Mouse (Mus musculus): ENCODE measurements at regions not wholly inside any gene's neighbourhood (a gene's known extent, or its start where the extent isn't known, plus 50 kb on each side); places are given as distances from the start of the nearest gene placed in this dataset.

DNA sequence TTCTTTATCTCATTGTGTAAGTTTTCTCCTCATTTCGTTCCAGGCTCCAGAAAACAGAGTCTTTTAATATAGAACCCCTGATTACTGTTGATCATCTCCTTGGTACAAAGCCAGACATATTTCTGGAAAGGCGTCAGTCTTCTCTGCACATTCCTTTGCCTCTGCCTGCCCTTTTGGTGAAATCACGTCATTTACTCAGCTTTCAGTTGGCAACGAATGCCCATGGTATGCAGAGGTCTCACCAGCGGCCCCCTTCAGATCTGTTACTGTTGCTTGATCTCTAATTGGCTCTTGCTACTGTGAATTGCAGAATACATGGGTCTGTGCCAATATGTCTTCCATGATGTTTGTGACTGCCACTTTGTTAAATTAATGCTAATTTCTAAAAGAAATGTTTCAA is 412.0 kb upstream of the Pitx2 start:
- no peak for DNase-seq (ENCODE audit: low spot score)

DNA sequence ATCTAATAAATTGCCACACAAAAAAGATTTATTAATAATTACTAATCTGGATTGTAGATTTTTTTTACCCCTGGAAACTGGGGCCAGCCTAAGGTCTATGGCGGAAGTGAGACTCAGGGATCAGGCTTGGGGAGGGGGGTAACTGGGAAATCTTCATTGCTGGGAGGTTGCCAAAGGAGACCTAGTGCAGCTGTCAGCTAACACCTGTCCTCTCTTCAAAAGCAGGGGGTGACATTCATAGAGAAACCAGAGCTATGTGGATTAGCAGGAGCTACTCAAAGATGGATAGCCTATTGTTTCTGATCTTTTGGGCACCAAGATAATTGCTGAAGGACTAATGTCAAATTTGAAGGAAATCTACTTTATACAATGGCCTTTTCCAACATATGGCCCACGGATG is 403.7 kb upstream of the Pitx2 start:
- DNase-seq (ENCODE audit: low spot score): no peak

DNA sequence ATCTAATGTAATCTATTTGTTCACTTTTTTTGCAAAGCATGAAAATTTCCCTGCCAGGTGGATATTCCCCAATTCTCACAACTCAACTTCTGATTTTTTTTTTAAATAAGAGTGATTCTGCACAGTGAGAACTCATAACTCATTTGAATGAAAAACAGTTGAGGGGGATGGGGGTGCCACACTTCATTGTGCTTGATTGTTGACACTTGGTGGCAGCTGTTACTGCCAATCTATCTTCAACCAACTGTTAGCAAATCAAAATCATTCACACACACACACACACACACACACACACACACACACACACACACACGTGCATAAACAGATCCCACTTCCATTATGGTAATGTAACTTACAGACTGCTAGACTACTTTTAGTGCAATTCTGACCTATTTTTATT is 401.8 kb upstream of the Pitx2 start:
- DNase-seq (ENCODE audit: low spot score): no peak

DNA sequence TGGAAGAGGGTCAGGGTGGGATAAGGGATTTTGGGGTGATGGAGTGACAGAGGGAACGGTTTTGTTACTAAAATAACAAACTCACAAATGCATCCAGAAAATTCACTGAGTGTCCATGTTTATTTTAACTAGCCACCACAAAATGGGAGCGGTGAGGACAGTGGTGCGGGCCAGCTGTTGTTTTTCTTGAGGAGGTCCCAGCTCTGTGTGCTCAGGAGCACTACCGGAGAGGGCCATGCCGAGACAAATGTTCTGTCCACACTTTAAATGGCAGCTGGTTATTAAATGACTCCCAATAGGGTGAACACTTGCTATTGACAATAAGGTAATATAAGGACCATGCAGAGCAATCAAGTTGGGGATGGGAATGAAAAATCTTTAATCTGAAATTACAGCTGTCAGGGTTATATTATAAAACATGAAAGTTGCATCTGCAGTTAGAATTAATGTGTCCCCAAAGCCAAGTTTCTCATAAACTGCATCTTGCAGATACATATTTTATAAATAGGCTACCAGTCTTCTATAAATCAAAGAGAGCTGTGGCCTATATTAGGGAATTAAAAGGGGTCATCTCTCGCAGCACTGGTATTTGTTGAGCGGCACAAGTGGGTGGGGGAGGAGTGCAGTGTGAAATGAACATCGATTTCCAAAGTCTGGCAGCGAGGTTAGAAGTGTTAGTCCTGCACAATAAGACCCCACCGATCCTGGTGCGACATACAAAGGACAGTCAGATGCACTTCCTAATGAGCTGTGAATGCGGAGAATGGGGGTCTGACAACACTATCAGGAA is 370.1 kb upstream of the Pitx2 start:
- DNase-seq (ENCODE audit: low spot score): no peak

DNA sequence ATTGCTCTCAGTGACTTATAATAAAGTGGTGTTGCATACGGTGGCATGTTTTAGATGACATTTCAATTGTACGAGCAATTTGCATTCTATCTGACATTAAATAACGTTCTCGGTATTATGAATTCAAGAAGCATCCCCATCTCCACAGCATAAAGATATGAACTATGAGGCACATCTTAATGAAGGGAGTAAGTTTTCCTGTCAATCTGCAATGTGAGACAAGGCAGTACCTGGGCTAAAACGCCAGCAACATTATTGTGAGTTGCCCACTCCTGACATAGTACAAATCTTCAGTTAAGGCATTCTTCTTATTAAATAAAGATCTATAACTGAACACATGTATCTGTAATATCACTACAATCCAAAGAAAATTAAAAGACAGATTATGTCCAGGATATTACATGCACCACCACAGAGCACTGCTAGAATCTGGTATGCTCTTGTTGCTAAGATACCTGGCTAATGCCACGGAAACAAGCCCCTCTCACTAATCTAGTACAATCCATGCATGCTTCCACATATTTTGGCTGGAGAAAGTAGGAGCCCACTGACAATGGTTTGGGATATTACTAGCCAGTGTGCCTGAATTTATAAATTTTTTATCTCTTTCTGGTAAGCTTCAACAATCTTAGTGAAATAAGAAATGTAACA is 349.2 kb upstream of the Pitx2 start:
- DNase-seq (ENCODE audit: low spot score): no peak

DNA sequence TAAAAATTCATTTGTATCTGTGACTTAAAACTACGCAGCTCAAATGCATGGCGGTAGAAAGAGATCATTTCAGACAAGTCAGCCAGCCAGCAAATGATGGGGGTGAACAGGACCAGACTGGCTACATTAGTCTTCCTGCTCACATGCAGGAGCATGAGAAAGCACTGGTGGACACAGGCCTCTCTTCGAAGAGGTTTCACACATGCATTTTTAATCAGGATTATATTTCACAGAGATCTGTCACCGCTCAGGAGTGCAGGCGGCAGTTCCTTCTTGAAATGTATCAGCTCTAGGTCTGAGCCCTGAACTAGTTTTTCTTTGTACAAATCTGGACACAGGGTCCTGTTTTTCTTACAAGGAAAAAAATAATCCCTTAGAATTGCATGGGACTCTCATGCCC is 343.2 kb upstream of the Pitx2 start:
- DNase-seq (ENCODE audit: low spot score): no peak

DNA sequence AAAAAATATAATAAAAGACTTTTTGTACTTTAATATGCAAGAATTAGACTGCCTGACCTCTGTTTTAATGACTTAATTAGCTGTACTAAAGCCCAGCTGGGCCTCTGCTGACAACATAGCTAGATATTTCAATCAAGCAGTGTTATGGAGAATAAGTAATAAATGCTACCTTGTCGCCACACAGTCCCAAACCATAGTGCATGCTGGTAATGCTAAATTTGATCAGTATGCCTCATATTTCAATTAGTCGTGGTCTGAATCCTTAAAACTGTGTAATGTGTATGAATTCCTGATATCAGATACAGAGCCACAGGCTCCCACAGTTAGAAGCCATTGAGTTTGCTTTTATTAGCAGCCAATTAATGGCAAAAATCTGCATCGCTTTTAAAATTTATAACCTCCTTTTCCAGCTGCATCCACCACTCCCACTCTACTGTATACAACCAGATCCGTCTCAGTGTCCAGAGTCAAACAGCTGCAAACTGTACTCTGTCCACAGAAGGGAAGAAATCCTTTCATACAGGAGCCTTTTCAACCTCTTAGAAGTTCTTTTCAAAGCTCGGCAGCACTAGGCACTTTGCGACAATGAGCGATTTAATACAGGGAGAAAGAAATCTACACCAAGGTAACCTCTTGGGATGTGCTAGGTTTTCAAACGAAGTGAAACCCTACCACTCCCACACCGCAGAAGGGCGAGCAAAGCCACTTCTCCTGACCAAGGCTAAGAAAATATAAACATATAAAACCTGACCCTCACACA is 317.8 kb upstream of the Pitx2 start:
- no peak for DNase-seq (ENCODE audit: low spot score)

DNA sequence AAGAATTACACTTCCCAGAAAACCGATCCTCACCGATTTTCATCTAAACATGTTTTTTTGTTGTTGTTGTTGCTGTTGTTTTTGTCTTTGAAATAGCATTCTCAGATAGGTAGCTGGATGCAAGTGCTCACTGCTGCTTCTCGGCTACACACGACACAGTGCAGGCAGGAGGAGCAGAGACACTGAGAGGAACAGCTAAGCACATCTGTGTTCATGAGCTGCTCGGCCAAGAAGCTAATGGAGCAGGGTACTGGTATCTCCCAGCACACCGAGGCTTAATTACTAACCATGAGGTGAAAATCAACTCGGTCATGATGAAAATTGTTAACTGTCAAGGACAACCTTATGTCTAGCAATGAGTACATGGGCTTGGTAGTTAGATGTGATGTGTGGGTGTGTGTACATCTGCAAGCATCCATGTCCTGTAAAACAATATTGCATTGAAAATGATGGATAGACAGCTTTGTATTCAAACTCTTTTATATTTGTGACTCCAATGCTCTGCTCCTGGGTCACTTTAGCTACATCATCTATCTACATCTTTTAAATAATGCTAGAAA is 316.0 kb upstream of the Pitx2 start:
- no peak for DNase-seq (ENCODE audit: low spot score)

DNA sequence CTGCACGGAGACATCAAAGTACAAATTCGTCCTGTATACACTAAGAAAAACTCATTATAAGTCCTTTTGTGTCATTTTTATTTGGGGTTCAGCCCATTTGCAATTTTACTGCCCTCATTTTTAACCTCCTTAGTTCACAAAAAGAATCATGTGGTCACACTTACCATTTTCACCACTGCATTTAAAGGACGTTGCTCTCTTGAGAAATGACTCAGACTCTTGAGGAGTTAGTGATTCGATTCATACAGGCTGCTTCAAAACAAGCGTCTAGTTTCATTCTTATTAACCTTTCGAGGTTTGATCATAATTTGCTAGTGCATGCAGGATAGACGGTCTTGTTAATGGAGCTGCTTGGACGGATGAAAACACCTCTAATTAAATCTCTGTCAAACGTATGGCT is 313.0 kb upstream of the Pitx2 start:
- no peak for DNase-seq (ENCODE audit: low spot score)

DNA sequence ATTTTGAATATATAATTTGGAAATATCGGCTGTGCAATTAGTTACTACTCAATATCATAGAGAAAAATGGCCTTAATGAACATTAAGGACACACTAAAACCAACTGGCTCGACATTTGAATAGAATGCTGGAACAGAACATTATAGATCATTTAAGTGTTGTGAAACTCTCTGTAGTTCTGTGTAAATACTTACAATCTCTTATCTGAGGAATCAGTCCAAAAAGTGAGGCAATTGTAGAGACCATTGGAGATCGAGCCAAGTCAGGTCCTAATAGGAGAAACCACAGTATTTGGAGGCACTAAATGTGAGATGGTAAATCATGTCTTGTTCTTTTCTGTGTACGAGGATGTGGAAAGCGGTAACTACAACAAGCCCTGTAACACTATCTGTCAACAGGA is 308.6 kb upstream of the Pitx2 start:
- no peak for DNase-seq (ENCODE audit: low spot score)

DNA sequence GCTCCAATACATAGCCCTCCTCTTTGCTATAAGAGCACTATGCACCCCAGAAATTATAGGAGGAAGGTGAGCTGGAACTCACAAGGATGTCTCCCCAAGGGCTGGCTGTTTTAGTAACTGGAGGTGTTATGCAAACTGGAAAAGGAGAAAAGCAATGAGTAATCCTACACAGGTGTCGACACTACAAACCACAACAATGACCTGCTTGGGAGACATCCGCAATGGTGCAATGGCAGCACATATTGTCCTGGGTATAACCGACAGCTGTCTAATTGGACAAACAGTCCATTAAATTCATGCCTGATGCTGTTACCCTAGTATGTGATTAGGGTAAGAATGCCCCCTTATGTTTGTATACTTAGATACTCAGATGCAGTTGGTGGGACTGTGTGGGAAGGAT is 303.1 kb upstream of the Pitx2 start:
- no peak for DNase-seq (ENCODE audit: low spot score)

DNA sequence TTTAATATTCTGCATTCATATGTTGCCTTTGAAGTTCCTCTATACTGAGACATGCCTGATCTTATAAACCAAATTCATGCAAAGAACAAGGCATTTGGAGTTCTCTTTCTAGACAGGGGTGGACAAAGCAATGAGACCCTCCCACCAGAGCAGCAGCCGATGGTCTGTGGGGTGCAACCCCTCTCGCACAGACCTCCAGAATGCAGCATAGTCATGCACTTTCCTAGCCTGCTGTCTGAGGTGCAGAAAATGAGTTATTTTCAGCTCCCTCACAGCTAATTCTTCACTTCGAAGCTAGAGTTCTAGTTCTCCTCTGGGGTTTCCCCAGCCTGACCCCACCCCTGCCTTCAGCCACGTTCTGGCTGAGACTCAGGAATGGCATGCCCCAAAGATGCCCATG is 288.6 kb upstream of the Pitx2 start:
- no peak for DNase-seq (ENCODE audit: low spot score)

DNA sequence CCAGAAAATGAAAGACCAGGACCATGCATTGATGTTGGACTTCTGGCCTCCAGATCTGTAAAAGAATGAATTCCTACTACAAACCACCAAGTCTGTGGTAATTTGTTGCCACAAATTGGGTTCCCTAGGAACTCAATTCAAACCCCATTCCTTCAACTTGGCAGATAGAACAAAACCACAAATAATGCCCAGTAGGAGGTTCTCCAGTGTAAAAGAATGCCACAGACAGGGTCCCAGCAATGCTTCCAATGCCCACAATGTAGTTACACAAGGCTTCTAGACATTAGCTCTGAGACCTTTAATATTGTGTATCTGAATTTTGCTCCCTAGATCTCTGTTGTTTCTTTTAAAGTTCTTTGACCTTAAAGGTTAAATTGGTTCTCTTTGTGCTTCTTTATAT is 278.2 kb upstream of the Pitx2 start:
- DNase-seq (ENCODE audit: low spot score): no peak

DNA sequence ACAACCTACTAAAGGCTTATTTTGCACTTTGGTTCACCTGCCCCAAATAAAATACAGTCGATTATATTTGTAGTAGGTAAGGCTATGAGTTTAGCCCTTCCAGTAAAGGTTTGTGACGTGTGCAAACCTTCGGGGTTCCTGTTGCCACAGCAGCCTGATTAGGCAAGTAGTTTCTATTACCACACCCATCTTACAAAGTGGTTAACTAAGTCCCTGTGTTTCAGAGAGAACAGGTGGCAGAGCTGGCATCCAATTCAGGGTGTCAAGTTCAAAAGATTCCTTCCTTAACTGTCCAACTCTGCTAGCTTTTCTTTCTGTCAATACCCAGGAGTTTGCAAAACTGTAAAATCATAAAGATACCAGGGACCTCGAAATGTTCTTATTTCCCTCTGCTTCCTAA is 277.5 kb upstream of the Pitx2 start:
- DNase-seq (ENCODE audit: low spot score): no peak

DNA sequence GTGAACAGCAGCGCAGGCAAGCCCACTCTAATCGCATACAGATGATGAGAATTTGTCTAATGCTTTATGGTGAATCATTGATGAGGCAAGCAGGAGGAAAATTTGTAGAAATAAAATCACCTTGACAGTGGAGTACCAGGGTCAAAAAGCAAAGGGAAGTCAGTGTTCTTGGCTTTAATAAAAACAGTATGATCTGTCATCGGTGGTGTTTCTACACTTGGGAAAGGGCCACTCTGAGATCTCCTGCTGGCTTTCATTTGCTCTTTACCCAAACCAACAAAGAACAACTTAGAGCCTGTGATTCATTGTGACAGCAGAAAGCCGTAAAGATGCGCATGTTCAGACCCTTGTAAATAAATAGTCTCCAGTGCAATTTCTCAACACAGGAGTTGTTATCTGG is 261.1 kb upstream of the Pitx2 start:
- no peak for DNase-seq (ENCODE audit: low spot score)

DNA sequence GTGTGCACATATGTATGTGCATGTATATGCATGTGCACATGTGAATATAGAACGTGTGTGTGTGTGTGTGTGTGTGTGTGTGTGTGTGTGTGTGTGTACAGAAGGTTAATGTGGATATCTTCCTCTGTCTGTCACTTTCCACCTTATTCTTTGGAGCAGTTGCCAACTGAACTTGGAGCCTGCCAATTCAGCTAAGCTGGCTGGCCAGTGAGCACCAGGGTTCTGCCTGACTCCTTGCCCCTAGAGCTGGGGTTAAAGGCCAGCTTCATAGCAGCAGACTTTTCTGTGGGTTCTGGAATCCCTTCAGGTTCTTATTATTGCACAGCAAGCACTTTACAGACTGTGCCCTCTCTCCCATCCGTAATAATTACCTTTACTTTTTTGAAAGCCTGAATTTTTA is 258.5 kb upstream of the Pitx2 start:
- no peak for DNase-seq (ENCODE audit: low spot score)

DNA sequence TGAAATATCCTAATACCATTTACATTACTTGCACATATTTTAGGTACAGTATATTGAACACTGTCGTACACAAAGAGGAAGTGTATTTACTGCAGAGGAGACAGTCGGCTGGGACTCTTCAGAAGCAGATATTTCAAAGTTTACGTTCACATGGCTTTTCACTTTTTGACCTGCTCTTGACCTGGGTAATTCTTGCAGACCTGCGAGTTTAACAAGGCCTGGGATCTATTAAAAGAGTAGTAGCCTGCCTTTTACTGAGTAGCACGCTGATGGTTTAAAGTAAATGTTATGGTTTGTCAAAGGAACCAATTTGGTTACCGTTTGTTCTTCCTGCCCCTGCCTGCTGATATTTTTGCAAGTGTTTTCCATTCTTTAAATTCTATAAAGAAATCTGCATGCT is 255.0 kb upstream of the Pitx2 start:
- DNase-seq (ENCODE audit: low spot score): no peak

DNA sequence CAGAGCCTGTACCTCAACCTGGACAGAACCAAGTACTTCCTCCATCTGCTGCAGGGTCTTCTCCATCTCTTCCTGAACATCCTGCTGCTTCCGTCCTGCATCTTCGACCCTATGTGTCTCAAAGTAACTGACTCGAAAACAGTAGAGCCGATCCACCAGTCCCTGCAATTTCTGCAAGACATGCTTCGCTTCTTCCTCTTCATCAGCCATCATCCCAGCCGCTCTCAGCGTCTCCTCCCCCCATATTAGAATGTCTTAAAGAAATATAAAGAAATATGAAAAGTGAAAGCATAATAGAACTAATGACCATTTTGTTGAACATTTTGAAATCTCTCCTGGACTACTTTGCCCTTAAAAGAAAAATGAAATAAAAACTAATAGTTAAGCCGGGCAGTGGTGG is 244.8 kb upstream of the Pitx2 start:
- DNase-seq (ENCODE audit: low spot score): no peak

DNA sequence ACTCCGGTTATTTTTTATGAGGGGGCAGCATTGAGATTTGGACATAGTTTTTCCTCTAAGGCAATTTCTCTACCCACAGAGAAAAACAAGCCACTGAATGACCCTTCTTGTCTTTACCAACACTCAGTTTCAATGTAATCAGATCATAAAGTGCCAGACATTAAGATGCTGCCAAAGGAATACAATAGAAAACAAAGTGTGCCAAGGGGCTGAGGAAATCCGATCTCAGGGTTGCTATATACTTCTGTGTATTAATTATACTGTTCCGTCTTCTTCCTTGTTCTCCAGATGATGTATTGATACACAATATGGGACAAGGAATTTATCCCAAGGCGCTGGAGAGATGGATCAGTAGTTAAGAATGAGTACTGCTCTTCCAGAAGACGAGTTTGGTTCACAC is 222.9 kb upstream of the Pitx2 start:
- no peak for DNase-seq (ENCODE audit: low spot score)

DNA sequence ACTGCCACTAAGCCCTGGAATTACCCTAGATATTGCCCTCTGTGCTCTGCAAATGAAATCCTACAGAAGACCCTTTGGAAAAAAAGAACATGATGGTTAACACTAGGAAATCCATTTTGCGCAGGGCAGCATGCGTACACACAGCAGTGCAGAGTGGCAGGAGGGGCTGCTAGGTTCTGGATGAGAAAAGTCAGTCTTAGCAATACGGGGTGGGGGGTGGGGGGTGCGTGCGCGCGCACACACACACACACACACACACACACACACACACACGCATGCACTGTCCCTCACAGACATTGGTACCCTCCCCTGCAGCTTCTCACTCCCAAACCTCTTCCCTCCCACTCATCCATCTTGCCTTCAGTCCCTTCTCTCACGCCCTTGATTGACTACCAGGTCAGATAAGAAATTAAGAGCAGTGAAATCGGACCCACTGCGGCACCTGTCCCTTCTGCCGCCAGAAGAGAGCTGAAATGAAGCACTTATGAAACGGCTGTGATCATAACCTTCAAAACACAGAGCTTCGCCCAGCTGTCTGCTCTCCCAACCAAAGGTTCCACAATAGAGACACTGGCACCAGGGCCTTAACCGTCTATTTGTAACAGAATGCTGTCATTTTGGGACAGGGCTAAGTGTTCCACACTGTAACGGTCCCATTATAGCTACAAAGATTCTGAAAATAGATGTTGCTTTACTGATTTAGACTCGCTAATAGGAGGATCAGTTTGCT is 209.3 kb upstream of the Pitx2 start:
- DNase-seq (ENCODE audit: low spot score): peak; percentile 11

DNA sequence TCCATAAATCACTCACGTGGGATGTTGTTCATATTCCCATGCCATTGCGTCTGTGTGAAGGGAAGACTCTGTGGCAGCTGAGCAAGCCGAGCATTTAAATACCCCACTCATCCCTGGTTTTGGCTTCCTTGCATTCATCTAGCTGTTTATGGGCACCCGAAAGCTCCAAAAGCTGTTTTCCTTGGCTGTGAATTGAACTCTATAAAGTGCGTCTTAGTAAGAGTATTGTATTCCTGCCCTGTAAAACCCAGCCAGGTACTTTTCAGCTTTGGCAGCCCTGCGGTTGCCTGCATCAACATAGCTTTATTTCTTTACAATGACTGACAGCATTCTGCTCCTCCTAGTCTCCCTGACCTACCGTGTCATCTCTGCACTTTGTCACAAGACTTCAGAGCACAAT is 196.8 kb upstream of the Pitx2 start:
- no peak for DNase-seq (ENCODE audit: low spot score)

DNA sequence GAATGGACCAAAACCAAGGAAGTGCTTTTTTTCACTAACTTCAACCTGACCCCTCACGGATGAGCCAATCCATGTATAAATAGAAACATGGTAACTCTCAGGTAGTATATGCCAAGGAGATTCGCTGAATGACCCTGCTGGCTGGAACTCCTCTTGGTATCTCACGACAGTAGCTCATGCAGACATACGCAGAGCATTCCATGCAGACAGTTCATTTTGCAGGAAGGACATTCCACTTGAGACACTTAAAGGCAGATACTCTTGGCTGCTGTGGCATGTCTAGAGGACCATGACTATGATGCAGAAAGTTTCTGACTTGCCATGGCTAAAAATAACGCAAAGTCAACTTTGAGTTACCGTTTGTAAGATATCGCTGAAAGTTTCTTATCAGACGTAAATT is 195.6 kb upstream of the Pitx2 start:
- DNase-seq (ENCODE audit: low spot score): no peak
